Mouse (Mus musculus): ENCODE measurements at regions not wholly inside any gene's neighbourhood (a gene's known extent, or its start where the extent isn't known, plus 50 kb on each side); places are given as distances from the start of the nearest gene placed in this dataset.

- TF ChIP-seq CTCF (IDR thresholded peaks at IDR 0.05; ENCODE audit: extremely low read depth, insufficient read depth, low read length) (no peak), POLR2A (IDR thresholded peaks at IDR 0.05; ENCODE audit: extremely low read depth, insufficient read depth, low read length) (no peak)
Observed at GRCm38 (mm10) chr4:69446161-69446560, 492.0 kb upstream of the Brinp1 start.
